Mouse (Mus musculus): ENCODE results near the gene Bhlha9. TPM values are rescaled to one million over a fixed set of nuclear protein-coding genes. Genes with fewer than 3 reads are reported as not detected.

Bhlha9 gene
- polyA plus RNA-seq (2012; rRNA removed), result 0.36 and 1.2 TPM in 2 replicates

GRCm38 (mm10) chr11:76671871-76672475 is at the start of gene Bhlha9:
Gene Bhlha9 (plus strand): TSS chr11:76672470.

GRCm38 (mm10) chr11:76679508-76679907 is 7.2 kb downstream of the Bhlha9 start, which contains the start of gene Trarg1:
Gene Trarg1 (plus strand): TSS chr11:76679808.

Other genes with a start within 250 kb of the Bhlha9 start
- gene Abr, start 50.2 kb upstream of the Bhlha9 start, polyA plus RNA-seq (2012; rRNA removed), result 97.7 and 114 TPM in 2 replicates
- 0.73 and 1.2 TPM in 2 replicates for gene Trarg1, start 7.3 kb downstream of the Bhlha9 start, polyA plus RNA-seq (2012; rRNA removed)
- gene Gosr1, start 91.1 kb downstream of the Bhlha9 start, polyA plus RNA-seq (2012; rRNA removed), result 14.2 and 16.0 TPM in 2 replicates
- gene Cpd, start 174.5 kb downstream of the Bhlha9 start, polyA plus RNA-seq (2012; rRNA removed), result 55.8 and 60.5 TPM in 2 replicates
- gene Tmigd1, start 229.7 kb downstream of the Bhlha9 start, polyA plus RNA-seq (2012; rRNA removed), result 4.0 and 5.0 TPM in 2 replicates

All from colon, adult 2 months (tissue).